Mouse (Mus musculus): Measurements from ENCODE around the gene Otx2.

GRCm38 (mm10) chr14:48633141-48633540 is 40.5 kb downstream of the Otx2 start:
- TF ChIP-seq POLR2A (IDR thresholded peaks at IDR 0.05; ENCODE audit: extremely low read depth, insufficient read depth, low read length) (no peak), CTCF (IDR thresholded peaks at IDR 0.05; ENCODE audit: low read depth, low read length) (no peak)

All from liver, adult 2 months (tissue).